Mouse (Mus musculus): ENCODE measurements around the gene Chd1.
"Not testable (repeated sequence)": the region's sequence is repeated elsewhere in the genome, so short reads cannot be mapped to it uniquely, and the experiment has no call there.

Gene Chd1

DNA sequence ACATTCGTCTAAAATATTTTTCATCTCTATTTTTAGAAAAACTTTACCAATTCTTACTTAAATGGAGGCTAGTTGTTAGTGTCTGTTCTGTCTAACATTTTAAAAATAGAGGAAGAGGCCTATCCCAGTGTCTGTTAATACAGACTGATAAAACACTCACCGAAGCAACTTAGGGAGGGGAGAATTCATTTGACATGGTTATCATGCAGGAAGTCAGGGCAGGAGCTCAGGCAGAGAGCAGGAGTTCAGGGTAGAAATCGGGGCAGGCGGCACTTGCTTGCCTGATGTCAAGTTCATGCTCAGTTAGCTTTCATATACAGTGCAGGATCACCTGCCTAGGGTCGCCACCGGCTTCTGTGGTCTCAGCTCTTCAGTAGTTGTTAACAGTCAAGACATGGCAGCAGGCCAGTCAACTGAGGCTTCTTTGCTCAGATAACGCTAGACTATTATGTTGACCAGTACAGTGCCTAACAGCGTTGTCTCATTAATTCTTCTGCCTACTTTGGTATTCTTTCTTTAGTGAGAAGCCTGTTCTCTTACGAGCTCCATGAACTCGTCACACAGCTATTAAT, 32.7 kb downstream of the Chd1 start:
- no peak for DNase-seq

DNA sequence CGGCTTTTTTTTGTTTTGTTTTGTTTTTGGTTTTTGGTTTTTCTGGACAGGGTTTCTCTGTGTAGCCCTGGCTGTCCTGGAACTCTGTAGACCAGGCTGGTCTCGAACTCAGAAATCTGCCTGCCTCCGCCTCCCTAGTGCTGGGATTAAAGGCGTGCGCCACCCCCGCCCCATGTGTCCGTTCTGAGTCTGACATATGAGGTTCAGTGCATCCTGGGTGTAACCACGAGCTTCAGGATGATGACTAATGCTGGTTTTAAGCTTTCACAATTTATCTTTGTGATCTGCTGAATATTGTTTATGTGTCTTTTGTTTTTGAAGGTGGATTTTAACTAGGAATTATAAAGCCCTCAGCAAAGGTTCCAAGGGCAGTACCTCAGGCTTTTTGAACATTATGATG, 37.1 kb downstream of the Chd1 start:
- no peak for DNase-seq

DNA sequence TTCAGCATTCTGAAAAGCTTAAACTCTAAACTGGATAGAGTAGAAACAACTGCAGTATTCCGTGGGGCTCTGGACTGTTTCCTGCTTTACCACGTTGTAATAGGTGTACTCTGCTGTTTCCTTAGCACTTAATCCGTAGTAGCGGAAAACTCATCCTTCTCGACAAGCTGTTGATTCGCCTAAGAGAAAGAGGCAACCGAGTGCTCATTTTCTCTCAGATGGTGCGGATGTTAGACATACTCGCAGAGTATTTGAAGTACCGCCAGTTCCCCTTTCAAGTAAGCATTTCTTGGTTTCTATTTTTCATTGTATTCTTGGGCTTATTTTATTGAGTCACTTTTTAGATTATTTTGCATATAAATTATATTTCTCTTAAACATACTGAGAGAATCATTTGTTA, 38.2 kb downstream of the Chd1 start:
- no peak for DNase-seq

DNA sequence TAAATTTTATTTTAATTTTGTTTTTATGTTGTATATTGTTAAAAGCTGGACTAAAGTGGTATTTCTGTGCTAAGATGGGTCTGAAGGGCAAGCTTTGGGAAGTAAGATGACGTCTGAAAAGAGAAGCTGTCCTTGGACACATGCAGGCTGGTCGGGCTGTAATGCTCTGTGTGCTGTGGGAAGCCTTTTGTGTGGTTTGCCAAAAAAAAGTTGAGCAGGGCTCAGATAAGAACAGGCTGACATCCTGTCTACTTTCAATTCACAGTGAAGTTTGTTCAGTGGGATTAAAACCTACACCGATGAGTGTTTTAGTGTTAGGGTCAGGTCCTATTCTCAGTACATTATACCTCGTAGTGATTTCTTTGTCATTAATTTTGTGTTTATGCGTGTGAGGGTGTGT, 38.6 kb downstream of the Chd1 start:
- DNase-seq, result no peak

DNA sequence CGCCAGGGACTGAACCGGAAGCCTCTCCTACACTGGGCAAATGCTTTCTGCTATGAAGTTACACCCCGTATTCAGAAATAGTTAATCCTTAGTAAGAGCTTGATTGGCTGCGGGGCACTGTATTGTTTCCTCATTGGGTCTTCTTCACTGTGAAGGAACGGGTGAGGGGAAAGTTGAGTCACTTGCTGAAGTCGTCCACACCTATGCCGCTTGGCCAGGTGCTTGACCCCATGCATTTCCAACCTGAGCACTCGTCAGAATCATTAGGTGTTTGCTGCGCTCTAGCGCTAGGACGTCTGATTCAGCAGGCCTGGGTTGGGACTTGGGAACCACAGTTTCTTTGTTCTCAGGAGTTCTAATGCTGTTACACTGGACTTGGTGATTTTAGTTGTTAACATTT, 41.9 kb downstream of the Chd1 start:
- no peak for DNase-seq

DNA sequence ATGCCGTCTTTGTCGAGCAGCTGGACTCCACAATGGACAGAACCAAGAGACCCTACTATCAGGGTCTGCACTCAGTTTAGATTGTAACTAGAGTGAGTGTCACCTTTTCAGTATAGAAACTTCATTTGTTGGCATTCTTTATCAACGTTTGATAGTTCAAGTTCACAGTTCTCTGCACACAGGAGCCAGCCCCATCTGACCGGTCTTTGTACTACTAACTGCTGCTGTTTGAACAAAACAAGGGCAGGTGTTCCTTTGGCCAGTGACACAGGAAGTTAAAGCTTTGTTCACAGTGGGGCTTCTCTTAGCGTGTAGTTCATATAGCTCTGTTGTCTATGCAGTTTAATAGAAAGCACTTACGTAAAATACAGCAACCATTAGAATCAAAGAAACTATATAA, 43.3 kb downstream of the Chd1 start:
- no peak for DNase-seq

DNA sequence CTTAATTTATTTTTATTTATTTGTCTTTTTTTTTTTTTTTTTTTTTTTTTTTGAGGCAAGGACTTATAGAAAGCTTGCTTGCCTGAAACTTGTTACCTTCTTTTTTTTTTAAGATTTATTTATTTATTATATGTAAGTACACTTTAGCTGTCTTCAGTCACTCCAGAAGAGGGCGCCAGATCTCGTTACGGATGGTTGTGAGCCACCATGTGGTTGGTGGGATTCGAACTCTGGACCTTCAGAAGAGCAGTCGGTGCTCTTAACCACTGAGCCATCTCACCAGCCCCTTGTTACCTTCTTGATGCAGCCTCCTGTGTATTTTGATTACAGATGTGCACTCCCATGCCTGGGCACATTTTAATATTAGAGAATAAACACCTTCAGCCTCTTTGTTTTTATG, 46.5 kb downstream of the Chd1 start:
- DNase-seq, result not testable (repeated sequence)

DNA sequence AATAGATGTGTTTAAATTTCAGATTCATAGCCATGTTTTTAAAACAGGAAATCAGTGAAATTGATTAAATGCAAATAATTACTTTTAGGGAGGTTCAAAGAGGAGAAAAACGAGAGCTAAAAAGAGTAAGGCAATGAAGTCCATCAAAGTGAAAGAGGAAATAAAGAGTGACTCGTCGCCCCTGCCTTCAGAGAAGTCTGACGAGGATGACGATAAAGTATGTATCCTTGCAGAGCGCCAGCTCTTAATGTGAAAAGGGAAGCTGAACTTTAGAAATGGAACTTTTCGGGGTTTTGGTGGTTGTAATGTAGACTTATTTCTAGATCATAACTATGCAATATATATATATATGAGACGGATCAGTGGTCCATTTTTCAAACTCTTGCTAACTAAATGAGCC, 56.4 kb downstream of the Chd1 start:
- DNase-seq, result no peak

DNA sequence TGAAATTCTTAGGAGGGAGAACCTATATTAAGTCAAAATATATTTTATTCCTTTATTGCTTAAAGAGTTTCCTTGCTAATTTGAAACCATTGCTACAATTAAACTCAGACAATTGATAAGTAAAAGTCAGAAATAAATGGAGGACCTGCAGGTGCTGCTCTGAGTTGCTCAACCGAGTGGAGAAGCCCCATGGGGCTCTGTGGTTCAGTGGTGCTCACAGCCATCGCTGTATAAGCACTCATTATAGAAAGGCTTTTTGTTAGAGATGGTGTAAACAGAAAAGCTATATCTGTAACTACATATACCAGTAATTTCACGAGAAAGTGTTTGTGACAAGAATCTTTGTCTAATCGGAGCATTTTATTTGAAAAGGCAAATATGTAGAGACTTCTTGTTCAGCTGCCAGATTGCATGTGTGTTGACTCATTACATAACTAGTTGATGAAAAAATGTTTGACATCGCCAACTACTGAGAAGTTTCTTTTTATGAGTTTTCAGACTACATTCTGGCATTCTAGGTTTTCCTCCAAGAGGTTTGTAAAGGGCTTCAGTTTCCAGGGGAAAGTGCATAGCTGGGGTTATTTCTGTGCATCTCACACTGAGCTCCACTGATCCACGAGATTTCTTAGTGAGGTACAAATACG, 64.4 kb downstream of the Chd1 start:
- DNase-seq, result no peak

DNA sequence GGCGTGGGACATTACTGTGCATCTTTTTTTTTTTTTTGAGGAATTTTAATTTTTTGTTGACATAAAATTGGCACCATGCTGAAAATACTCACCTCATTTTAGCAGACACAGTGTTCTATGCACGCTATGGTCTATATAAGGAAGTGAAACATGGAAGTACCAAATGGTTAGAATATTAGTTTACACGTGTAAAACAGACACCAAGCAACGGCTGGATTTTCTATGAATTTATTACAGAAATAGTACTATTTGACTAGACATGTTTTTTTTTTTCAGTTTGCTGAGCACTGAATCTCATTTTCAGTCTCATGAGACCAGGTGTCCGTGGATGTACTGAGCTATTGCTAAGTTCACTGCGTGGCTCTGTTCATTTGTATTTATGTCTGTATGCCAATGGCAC, 69.2 kb downstream of the Chd1 start:
- DNase-seq, result no peak

DNA sequence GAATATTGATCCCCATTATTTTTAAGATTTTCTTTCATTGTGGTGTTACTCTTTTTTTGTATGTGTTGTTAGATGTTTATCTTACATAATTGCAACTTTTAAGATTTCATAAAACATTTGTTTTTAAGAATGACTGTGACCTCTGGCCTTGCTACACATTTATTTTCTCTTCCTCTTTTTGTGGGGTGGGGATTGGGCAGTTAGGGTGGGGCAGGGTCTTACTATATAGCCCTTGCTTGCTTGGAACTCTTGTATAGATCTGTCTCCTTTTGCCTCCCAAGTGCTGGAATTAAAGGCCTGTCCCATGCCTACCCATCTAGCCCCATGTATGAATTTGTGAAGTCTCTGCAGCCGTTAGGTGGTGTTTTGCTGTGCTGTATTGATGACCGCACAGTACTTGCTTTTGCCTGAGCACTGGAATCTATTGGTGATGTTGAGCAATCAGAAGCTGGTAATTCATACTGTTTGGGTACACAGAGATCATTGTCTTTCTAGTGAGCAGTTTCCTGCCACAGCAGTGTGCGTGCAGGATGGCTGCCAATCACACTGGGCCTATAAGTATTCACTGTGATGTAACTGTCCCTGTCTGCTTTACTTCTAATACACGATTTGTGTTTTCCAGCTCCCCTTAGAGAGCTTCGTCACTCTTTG, 69.9 kb downstream of the Chd1 start:
- DNase-seq, result no peak

DNA sequence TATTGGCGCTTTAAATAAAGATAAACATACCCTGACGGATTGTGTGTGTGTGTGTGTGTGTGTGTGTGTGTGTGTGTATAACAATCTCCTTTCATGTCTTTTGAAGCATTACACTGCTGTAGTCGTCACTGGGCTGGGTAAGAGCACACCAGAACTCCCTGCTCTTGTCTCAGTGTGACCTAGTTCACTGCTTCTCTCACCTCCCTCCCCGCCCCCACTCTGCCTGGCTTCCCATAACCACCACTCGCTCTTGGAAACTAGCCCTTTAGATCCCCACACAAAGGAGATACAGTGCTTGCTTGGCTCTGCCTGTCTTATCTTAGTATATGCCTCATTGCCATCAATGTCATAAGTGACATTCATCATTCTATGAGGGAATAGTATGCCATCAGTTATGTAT, 71.6 kb downstream of the Chd1 start:
- no peak for DNase-seq

DNA sequence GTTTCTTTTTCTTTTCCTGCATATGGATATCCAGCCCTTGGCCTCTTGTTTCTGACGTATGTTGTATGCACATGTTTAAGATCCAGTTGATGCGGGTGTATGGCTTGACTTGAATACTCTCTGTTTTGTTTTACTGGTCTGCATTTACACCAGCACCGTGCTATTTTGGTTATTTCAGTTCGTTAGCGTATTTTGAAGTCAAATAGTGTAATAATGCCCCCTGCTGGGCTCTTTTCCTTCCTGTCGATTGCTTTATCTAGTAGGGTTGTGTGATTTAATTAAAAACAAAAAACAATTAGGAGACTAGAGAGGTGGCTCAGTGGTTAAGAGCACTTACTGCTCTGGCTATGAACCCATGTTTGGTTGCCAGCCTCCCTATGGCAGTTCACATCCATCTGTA, 73.2 kb downstream of the Chd1 start:
- DNase-seq, result no peak

DNA sequence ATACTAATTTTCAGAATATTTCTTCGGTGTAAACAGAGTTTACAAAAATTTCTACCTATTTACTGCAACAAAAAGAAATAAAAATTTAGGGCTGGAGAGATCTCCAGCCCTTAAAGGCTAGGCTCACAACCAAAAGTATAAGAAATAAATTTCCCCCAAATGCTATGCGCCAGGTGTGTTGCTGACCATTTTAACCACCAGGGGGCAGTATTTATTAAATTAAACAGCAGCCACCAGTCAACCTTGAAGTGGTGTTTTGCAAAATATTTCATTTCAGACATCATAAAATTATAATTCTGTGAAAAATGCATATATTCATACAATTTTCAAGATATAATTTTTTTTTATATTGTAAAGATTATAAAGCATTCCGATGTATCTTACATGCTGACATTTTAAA, 82.3 kb downstream of the Chd1 start:
- DNase-seq, result peak; percentile 25

DNA sequence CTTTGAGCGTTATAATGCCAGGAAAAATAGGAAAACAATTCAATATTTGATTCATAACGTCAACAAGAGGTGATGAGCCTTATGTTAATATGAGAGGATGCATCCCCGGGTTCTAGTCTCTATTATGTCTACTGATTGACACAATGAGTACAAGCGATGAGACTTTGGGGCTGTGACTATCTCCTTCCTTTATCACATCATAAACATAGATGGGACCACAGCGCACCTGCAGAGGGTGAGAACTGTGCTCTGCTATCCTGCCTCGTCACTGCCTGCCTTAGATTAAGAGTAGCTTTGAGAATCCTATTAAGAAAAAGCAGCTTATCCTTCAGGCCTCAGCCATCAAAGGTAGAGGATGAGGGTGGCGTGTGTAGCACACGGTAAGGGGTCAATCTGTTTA, 85.9 kb downstream of the Chd1 start:
- no peak for DNase-seq

DNA sequence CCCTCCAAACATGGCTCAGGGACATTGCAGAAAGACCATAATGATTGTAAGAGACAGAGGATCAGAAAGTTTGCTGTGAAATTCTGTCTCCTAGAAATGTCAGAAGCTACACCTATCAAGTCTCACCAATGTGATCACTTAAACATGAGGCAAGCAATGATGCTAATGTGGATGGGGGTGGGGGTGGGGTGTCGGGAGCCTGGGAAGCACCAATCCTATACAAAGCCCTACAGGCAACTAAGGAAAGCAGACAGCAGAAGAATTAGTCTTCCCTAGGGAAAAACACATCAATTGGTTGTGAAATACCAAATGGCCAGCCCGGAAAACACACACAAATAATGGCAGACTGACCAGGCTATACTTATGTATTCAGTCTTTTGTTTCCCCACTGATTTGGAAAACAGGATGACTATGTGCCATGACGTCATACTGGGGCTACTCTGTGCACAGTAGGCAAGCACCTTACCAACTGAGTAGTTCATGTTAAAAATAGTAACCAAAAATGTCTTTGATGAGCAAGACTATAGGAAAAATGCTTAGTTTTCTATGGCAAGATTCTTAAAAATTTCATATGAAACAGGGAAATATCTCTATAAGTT, 94.5 kb downstream of the Chd1 start:
- no peak for DNase-seq

DNA sequence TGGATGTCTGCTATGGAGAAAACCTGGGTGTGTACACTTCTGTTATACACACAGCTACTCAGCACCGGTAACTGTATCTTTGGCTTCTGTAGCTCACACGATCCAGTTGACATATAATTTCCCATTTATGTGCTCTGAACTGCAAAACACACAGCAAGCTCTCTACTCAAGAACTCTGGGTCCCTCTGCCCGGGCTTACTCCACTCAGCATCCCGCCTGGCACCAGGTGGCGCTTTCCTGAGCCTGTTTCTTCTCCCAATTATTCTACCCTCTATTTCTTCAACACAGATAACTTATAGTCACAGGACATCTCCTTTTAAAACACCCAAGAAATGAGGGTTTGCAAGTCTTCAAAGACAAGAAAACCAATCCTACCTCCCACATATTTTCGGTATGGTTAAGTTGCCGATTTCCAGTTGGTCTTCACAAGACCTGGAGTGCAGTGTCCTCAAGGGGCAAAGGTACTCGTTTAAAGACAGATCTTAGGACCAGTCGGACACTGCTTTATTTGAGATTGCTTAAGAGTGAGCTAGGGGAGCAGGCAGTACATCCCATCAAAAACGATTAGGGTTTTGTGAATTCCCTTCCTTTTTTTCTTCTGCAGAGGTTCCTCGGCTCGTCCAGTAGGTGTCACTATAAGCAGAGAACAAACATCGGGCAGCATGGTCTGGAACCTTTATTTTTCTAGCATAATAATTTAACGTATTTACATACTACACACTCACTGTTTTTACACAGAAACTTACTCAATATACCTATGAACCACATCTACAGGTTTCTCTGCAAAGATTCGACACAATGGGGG, 99.4 kb downstream of the Chd1 start:
- DNase-seq, result no peak

DNA sequence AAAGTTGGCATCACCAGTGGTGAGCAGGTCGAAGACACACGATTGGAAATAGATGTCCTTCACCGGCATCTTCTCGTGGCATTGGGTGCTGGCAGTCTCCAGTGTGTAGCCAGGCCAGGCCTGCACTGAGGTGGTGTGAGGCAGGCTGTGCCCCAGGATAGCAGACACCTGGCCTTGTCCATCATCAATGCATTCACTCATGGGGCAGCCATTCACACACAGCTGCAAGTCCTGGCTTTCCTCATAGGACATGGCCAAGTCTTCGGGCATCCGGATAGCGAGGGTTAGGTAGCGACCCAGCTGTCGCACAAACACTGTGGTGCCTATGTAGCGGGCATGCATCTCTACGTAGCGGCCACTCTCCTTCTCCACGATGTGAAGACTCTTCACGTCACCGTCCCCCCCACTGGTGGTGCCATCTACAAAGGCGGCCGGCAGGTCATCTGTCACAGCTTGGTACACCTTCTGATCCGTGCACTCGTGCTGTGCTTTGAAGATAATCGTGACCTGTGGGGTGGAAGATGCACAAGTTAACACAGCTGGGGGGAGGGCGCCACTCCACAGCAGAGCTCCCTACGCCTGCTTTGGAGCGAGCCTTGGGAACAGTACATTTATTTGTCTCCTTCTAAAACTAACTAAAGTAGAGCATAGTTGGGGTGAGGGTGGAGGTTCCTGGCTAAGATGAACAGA, 102.7 kb downstream of the Chd1 start:
- no peak for DNase-seq

DNA sequence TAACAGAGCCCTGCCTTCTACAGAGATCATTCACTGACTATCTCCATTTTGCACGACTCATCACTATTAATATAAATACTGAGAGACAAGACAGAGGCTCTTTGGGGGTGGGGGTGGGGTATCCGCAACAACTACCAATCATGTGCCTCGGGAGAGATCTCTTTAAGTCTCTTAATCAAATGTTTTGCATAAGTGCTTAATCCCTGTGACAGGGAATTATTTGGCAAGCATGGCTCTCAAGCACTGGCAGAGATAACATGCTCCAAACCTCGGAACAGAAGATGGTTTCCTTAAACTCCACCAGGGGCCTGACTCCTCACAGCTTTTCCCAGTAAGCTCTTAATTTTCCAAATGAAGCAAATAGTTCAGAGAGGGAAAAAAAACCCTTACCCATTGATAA, 103.2 kb downstream of the Chd1 start:
- DNase-seq, result no peak

DNA sequence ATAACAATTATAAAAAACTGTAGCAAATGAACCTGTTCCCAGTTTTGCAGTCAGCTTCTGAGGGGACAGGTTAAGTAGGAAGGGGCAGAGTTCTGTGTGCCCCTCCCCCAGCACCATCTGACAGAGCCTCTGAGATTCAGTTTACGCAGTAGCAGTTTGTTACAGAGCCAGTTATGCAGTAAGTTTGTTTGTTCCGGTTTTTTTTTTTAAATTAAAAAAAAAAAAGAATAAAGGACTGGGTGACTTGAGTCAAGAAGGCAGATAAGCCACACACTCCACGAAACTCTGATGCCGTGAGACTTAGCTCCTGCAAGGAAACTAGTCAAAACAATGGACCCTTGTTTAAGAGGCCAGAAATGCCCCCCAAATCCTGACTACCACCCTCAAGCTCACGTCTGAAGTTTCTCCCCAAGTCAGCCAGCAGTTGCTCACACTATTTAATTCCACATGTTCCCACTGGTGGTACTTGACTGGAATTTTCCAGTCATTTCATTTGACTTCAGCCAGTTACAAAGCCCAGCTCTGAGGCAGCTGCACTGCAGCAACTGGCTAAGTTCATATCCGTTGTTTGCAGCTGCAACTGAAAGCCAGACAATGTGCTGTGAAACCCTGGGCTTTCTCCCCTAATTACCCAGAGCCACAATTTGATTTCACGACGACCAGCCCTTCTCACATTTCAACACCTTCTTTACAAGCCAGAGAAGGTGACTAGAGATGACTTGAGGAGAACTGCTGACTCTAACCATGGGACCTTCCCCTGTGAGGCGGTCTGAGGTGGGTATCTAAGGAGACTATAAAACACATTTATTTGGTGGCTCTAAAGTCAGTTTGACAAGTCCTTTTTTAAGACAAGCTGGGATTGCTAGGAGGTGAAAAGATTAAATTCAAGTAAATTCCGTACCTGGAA, 104.0 kb downstream of the Chd1 start:
- no peak for DNase-seq

DNA sequence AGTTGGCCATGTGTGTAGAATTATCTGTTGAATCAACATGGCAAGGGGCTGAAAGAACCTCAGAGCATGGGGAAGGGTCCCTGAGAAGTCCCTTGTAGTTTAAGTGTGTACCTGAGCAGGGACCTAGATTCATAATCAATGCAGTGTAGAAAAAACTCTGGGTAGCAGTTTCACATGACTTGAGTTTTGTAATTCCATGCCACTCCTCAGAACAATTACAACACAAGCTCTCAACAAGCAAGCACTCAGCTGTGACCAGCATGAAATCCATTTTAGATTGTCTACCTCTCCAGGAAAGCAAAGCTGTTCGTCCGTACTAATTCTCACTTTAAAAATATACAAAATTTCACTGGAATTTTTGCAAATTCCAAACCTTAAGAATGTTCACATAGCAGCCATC, 105.2 kb downstream of the Chd1 start:
- DNase-seq, result no peak
